Mouse (Mus musculus) lung, postnatal 10 days (tissue): ENCODE measurements at regions not wholly inside any gene's neighbourhood (a gene's known extent, or its start where the extent isn't known, plus 50 kb on each side); places are given as distances from the start of the nearest gene placed in this dataset.
A peak's percentile ranks its signal among the peaks of the same experiment; 100 is the strongest.

Experiments used
- DNase-seq: peaks from one replicate; pipeline ENCODE4 v3.0.0; 2021

GRCm38 (mm10) chr10:125467503-125467902 lies 78.2 kb upstream of the Slc16a7 start:
- DNase-seq = no peak

GRCm38 (mm10) chr10:125488350-125488749 lies 99.1 kb upstream of the Slc16a7 start:
- no peak for DNase-seq

- DNase-seq = no peak
Observed at GRCm38 (mm10) chr10:125490395-125490794, 101.1 kb upstream of the Slc16a7 start.

- no peak for DNase-seq
Observed at GRCm38 (mm10) chr10:125494489-125494888, 105.2 kb upstream of the Slc16a7 start.

- no peak for DNase-seq
Observed at GRCm38 (mm10) chr10:125498347-125498746, 109.1 kb upstream of the Slc16a7 start.

GRCm38 (mm10) chr10:125500338-125500737 lies 111.1 kb upstream of the Slc16a7 start:
- DNase-seq = no peak

- DNase-seq = no peak
Observed at GRCm38 (mm10) chr10:125515026-125515425, 125.8 kb upstream of the Slc16a7 start.

GRCm38 (mm10) chr10:125530876-125531275 lies 141.6 kb upstream of the Slc16a7 start:
- no peak for DNase-seq

- DNase-seq = peak; percentile 43
Observed at GRCm38 (mm10) chr10:125538316-125538715, 149.1 kb upstream of the Slc16a7 start.

GRCm38 (mm10) chr10:125586489-125587147 lies 197.4 kb upstream of the Slc16a7 start:
- DNase-seq = peak; percentile 71

GRCm38 (mm10) chr10:125593006-125593405 lies 203.7 kb upstream of the Slc16a7 start:
- DNase-seq = no peak

GRCm38 (mm10) chr10:125607787-125608617 lies 218.7 kb upstream of the Slc16a7 start:
- DNase-seq = no peak

- DNase-seq = no peak
Observed at GRCm38 (mm10) chr10:125610353-125610752, 221.1 kb upstream of the Slc16a7 start.

- no peak for DNase-seq
Observed at GRCm38 (mm10) chr10:125612773-125613172, 223.5 kb upstream of the Slc16a7 start.

- DNase-seq = no peak
Observed at GRCm38 (mm10) chr10:125621376-125621775, 232.1 kb upstream of the Slc16a7 start.

GRCm38 (mm10) chr10:125623836-125624235 lies 234.6 kb upstream of the Slc16a7 start:
- no peak for DNase-seq

- no peak for DNase-seq
Observed at GRCm38 (mm10) chr10:125667906-125668305, 278.6 kb upstream of the Slc16a7 start.

- no peak for DNase-seq
Observed at GRCm38 (mm10) chr10:125673637-125674036, 284.4 kb upstream of the Slc16a7 start.

- no peak for DNase-seq
Observed at GRCm38 (mm10) chr10:125679644-125680043, 286.3 kb upstream of the Lrig3 start.

GRCm38 (mm10) chr10:125685130-125685529 lies 280.8 kb upstream of the Lrig3 start:
- DNase-seq = no peak

GRCm38 (mm10) chr10:125693505-125693904 lies 272.5 kb upstream of the Lrig3 start:
- no peak for DNase-seq

GRCm38 (mm10) chr10:125696159-125696558 lies 269.8 kb upstream of the Lrig3 start:
- no peak for DNase-seq

GRCm38 (mm10) chr10:125725077-125725680 lies 240.8 kb upstream of the Lrig3 start:
- peak; percentile 91 for DNase-seq

- peak; percentile 86 for DNase-seq
Observed at GRCm38 (mm10) chr10:125725681-125726139, 240.3 kb upstream of the Lrig3 start.
